Mouse (Mus musculus) midbrain, embryonic 15.5 days (tissue): Measurements from ENCODE around the gene Mad2l2. TPM values are rescaled to one million over a fixed set of nuclear protein-coding genes. Genes with fewer than 3 reads are reported as not detected.

Experiments
- ATAC-seq: fragments of 200-750 bp; cut with Nextera tagmentation; replicated peaks from 2 replicates; pipeline ENCODE4 v1.8.0; 2017; ENCODE audit warnings: moderate TSS enrichment
- H3K27ac ChIP-seq: fragments of 300-500 bp; sonication (generic); 2 replicates; pipeline ENCODE4 v1.5.1; 2015; ENCODE audit warnings: mild to moderate bottlenecking, inconsistent platforms
- H3K27me3 ChIP-seq: fragments of 300-500 bp; sonication (generic); replicated peaks from 2 replicates; pipeline ENCODE4 v1.6.1; 2015; ENCODE audit warnings: inconsistent platforms
- H3K36me3 ChIP-seq: fragments of 300-500 bp; sonication (generic); replicated peaks from 2 replicates; pipeline ENCODE4 v1.6.1; 2015; ENCODE audit warnings: inconsistent platforms
- H3K4me1 ChIP-seq: fragments of 300-500 bp; sonication (generic); 2 replicates; pipeline ENCODE4 v1.6.1; 2015; ENCODE audit warnings: inconsistent platforms
- H3K4me2 ChIP-seq: fragments of 300-500 bp; sonication (generic); 2 replicates; pipeline ENCODE4 v1.6.1; 2015; ENCODE audit warnings: inconsistent platforms, mild to moderate bottlenecking, moderate library complexity
- H3K4me3 ChIP-seq: fragments of 300-500 bp; sonication (generic); 2 replicates; pipeline ENCODE4 v1.5.1; 2015; ENCODE audit warnings: mild to moderate bottlenecking, inconsistent platforms
- H3K9ac ChIP-seq: fragments of 300-500 bp; sonication (generic); 2 replicates; pipeline ENCODE4 v1.6.1; 2015; ENCODE audit warnings: mild to moderate bottlenecking, inconsistent platforms
- H3K9me3 ChIP-seq: fragments of 300-500 bp; sonication (generic); 2 replicates; pipeline ENCODE4 v1.6.1; 2016; ENCODE audit warnings: inconsistent platforms
- microRNA-seq: library from miRNA; unstranded; fragments of <30 nt; microRNA quantifications from one replicate; pipeline ENCODE4, GENCODE M21; 2016
- polyA plus RNA-seq: library from polyadenylated mRNA; unstranded; fragments of >200 nt; fragmentation: Nextera tagmentation; extraction: Ambion mirVana; gene quantifications from 2 replicates; pipeline ENCODE4 v1.2.1, GENCODE M21; 2015

The Mad2l2 gene
- polyA plus RNA-seq, 1 experiment from 2014 or later = 99.2 TPM

DNA sequence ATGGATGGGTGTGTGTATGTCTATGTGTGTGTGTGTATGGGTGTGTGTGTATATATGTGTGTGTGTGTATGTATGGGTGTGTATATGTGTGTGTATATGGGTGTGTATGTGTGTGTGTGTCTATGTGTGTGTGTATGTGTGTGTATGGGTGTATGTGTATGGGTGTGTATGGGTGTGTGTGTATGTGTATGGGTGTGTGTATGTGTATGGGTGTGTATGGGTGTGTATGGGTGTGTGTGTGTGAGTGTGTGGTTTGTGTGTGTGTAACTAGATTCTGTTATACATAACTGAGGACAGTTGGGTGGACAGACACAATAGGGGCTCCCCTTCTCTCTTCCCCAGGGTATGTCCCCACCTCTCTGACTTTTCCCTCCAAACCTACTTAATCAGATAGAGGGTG is 64.2 kb downstream of the Mad2l2 start:
- Histone ChIP-seq H3K4me1 (peaks cover 24% of the 10 kb centered on the region), H3K36me3 (no peaks in the 10 kb centered on the region), H3K9ac (no peak overlapping the region), H3K27me3 (no peaks in the 10 kb centered on the region), H3K4me3 (no peak overlapping the region), H3K9me3 (no peaks in the 10 kb centered on the region), H3K27ac (no peak overlapping the region), H3K4me2 (no peak overlapping the region)
- no peak for ATAC-seq

Small RNAs within 50 kb of the gene (microRNA-seq; reads per million reads assigned to microRNA genes)
- gene Mir7022 = not detected

Other genes with a start within 250 kb of the Mad2l2 start
- 101 and 104 TPM in 2 replicates for gene Mfn2, start 225.7 kb upstream of the Mad2l2 start, polyA plus RNA-seq
- 20.2 and 22.7 TPM in 2 replicates for gene Plod1, start 193.6 kb upstream of the Mad2l2 start, polyA plus RNA-seq
- 12.8 and 16.5 TPM in 2 replicates for gene 2510039O18Rik, start 189.5 kb upstream of the Mad2l2 start, polyA plus RNA-seq
- gene Nppb, start 144.6 kb upstream of the Mad2l2 start, polyA plus RNA-seq = not detected in 2 replicates
- 3.6 and 6.4 TPM in 2 replicates for gene Nppa, start 129.7 kb upstream of the Mad2l2 start, polyA plus RNA-seq
- gene Clcn6, start 91.6 kb upstream of the Mad2l2 start, polyA plus RNA-seq = 36.2 and 38.0 TPM in 2 replicates
- gene Mthfr, start 91.3 kb upstream of the Mad2l2 start, polyA plus RNA-seq = 23.2 and 24.8 TPM in 2 replicates
- gene Agtrap, start 42.4 kb upstream of the Mad2l2 start, polyA plus RNA-seq = 5.5 and 6.4 TPM in 2 replicates
- gene Draxin, start 314 bp downstream of the Mad2l2 start, polyA plus RNA-seq = 15.1 and 15.7 TPM in 2 replicates
- gene Fbxo6, start 21.8 kb downstream of the Mad2l2 start, polyA plus RNA-seq = 21.6 and 21.7 TPM in 2 replicates
- 93.3 and 97.6 TPM in 2 replicates for gene Fbxo44, start 30.1 kb downstream of the Mad2l2 start, polyA plus RNA-seq
- gene Fbxo2, start 30.2 kb downstream of the Mad2l2 start, polyA plus RNA-seq = 5.9 and 6.2 TPM in 2 replicates
- gene Disp3, start 157.6 kb downstream of the Mad2l2 start, polyA plus RNA-seq = 12.5 and 13.6 TPM in 2 replicates